Mouse (Mus musculus) liver, embryonic 14.5 days (tissue): ENCODE data around the gene Tpd52l2.

Experiments used
- CTCF ChIP-seq: IDR thresholded peaks from 2 replicates; pipeline ENCODE4 v1.5.1; 2016; ENCODE audit warnings: antibody characterized with exemption, low read depth, control low read depth
- EP300 ChIP-seq: IDR thresholded peaks from 2 replicates; pipeline ENCODE4 v1.6.1; 2016; ENCODE audit warnings: antibody characterized with exemption, low read depth

GRCm38 (mm10) chr2:181496831-181497547 lies at the start of gene Tpd52l2:
- TF ChIP-seq EP300 (no peak), CTCF (no peak)
